Mouse (Mus musculus) limb, embryonic 11.5 days (tissue): ENCODE measurements around the gene Tmem102. TPM values are rescaled to one million over a fixed set of nuclear protein-coding genes. Genes with fewer than 3 reads are reported as not detected.

ENCODE experiments used
- ATAC-seq: fragments of 200-750 bp; cut with Nextera tagmentation; 2 replicates; pipeline ENCODE4 v1.8.0; 2017; ENCODE audit warnings: low read depth; ENCODE audit not compliant: insufficient number of reproducible peaks, low FRiP score, low TSS enrichment
- DNase-seq: peaks from one replicate; pipeline ENCODE4 v3.0.0-alpha.2; 2015; ENCODE audit warnings: low spot score
- H3K27ac ChIP-seq: fragments of 300-500 bp; sonication (generic); replicated peaks from 2 replicates; pipeline ENCODE4 v1.5.1; 2014; ENCODE audit warnings: low read depth, mild to moderate bottlenecking, low read length
- H3K27me3 ChIP-seq: fragments of 300-500 bp; sonication (generic); 2 replicates; pipeline ENCODE4 v1.6.1; 2014; ENCODE audit warnings: mild to moderate bottlenecking, low read length, mixed read lengths; ENCODE audit not compliant: control insufficient read depth, insufficient read depth
- H3K36me3 ChIP-seq: fragments of 300-500 bp; sonication (generic); 2 replicates; pipeline ENCODE4 v1.6.1; 2014; ENCODE audit warnings: mild to moderate bottlenecking, low read length, moderate library complexity, mixed read lengths; ENCODE audit not compliant: control insufficient read depth, insufficient read depth
- H3K4me1 ChIP-seq: fragments of 300-500 bp; sonication (generic); 2 replicates; pipeline ENCODE4 v1.6.1; 2014; ENCODE audit warnings: low read length, mixed read lengths; ENCODE audit not compliant: control insufficient read depth, insufficient read depth
- H3K4me2 ChIP-seq: fragments of 300-500 bp; sonication (generic); 2 replicates; pipeline ENCODE4 v1.6.1; 2014; ENCODE audit warnings: low read depth, mild to moderate bottlenecking, moderate library complexity; ENCODE audit not compliant: severe bottlenecking
- H3K4me3 ChIP-seq: fragments of 300-500 bp; sonication (generic); 2 replicates; pipeline ENCODE4 v1.5.1; 2014; ENCODE audit warnings: low read depth, low read length
- H3K9ac ChIP-seq: fragments of 300-500 bp; sonication (generic); 2 replicates; pipeline ENCODE4 v1.6.1; 2014; ENCODE audit warnings: mild to moderate bottlenecking, low read length
- H3K9me3 ChIP-seq: fragments of 300-500 bp; sonication (generic); 2 replicates; pipeline ENCODE4 v1.6.1; 2016; ENCODE audit warnings: low read length; ENCODE audit not compliant: control insufficient read depth
- WGBS: fragments of 180-500 bp; shearing (Covaris S2); extraction: QIAGEN DNeasy Blood & Tissue Kit; methylation state at CpG from one replicate; pipeline ENCODE4 v1.1.7; 2014; 5-methylcytosine and 5-hydroxymethylcytosine counted together
- polyA plus RNA-seq: library from polyadenylated mRNA; unstranded; fragments of >200 nt; fragmentation: Nextera tagmentation; extraction: Ambion mirVana; gene quantifications from 2 replicates; pipeline ENCODE4 v1.2.1, GENCODE M21; 2014

Tmem102 gene
- polyA plus RNA-seq, 1 experiment from 2014 or later, result 2.0 TPM

DNA sequence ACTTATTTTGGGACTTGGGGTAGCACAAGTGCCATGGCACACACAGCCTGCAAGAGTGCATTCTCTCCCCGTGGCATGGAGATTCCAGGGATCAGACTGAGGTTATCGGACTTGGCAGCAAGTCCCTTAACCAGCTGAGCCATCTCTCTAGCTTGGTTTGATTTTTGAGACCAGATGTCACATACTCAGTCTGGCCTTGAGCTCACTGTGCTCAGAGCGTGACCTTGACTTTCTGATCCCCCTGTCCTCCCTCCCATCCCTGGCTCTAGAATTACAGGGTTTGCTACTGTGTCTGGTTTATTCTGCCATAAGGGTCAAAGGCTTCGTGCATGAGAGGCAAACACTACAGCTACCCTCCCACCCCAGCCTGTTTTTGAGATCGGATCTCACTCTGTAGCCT is 16.0 kb downstream of the Tmem102 start:
- Histone ChIP-seq H3K9ac (no peak overlapping the region), H3K4me3 (no peak overlapping the region), H3K9me3 (no peaks in the 10 kb centered on the region), H3K27ac (no peak overlapping the region), H3K4me1 (no peaks in the 10 kb centered on the region), H3K4me2 (no peak overlapping the region), H3K27me3 (peaks cover 4% of the 10 kb centered on the region; the same call in 1 of the 2 replicates), H3K36me3 (no peaks in the 10 kb centered on the region)
- 61% methylated on average over 5 of the region's 5 CpGs for WGBS
- DNase-seq (no peak), ATAC-seq (no peak)

DNA sequence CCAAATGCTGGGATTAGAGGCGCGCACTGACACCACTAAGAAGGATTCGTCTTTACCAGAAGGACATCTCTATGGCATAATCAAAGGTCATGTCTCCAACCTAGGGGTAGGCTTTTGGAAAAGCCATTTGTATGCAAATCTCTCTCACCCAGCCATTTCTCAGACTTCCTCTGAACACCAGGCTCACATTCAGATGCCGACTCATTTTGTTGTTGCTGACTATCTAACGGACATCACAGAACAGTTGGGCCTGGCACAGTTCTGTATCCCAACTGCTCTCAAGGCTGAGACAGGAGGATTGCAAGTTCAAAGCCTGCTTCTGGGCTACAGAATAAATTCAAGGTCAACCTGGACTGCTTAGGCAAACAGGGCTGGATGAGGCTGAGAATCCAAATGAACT is 18.1 kb downstream of the Tmem102 start:
- Histone ChIP-seq H3K4me2 (no peak overlapping the region), H3K9me3 (no peaks in the 10 kb centered on the region), H3K4me1 (no peaks in the 10 kb centered on the region), H3K4me3 (no peak overlapping the region), H3K27me3 (no peaks in the 10 kb centered on the region), H3K9ac (no peak overlapping the region), H3K27ac (no peak overlapping the region), H3K36me3 (no peaks in the 10 kb centered on the region)
- 92% methylated on average over 5 of the region's 5 CpGs for WGBS
- no peak for DNase-seq
- ATAC-seq, result no peak

DNA sequence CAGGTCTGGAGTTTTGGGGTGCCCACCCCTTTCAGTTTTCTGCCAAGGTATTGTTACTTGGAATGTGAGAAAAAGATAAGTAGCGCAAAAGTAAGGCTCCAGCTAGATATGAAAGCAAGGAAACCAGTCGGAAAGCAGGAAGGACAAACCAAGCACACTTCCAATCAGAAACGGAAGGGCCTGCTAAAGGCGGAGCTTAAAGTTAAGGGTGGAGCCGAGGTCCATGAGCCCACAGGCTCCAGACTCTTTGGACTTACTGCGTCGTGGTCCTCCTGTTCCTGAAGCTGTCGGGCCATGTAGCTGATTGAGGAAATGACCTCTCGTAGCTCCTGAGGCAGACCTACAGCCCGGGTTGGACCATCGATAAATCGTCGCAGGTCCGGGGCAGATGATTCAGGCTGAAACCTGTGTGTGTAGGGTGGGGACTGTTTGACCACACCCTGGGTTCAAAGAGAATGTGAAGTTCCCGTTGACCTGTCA is 20.6 kb downstream of the Tmem102 start:
- no peaks in the 10 kb centered on the region for H3K27me3 ChIP-seq
- H3K4me2 ChIP-seq, result no peak overlapping the region
- no peak overlapping the region for H3K9ac ChIP-seq
- H3K4me3 ChIP-seq, result no peak overlapping the region
- H3K36me3 ChIP-seq, result no peaks in the 10 kb centered on the region
- H3K27ac ChIP-seq, result no peak overlapping the region
- no peak for ATAC-seq
- WGBS, result 37% methylated on average over 15 of the region's 15 CpGs
- DNase-seq, result no peak
- no peaks in the 10 kb centered on the region for H3K4me1 ChIP-seq
- no peaks in the 10 kb centered on the region for H3K9me3 ChIP-seq

DNA sequence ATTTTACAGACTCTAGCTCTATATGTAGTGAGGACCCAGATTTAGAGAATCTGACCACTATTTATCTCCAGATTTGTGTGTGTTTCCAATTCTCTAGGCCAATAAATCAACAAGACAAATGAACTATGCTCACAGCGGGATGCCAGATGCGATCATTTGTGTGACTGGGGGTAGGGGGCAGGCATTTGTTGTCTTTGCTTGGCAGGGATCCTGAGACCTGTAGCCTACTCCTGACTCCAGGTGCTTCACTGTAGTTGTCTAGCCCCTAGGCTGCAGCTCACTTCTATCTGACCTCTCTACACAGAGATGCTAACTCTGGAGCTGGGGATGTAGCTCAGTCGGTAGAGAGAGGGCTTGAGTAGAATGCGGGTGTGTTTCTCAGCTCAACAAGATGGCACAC is 23.6 kb downstream of the Tmem102 start:
- DNase-seq (no peak), ATAC-seq (no peak)
- no peaks in the 10 kb centered on the region for H3K4me1 ChIP-seq
- no peaks in the 10 kb centered on the region for H3K36me3 ChIP-seq
- H3K9ac ChIP-seq, result no peak overlapping the region
- 25% methylated on average over 4 of the region's 4 CpGs for WGBS
- peaks cover 9% of the 10 kb centered on the region; the same call in 1 of the 2 replicates for H3K27me3 ChIP-seq
- no peak overlapping the region for H3K27ac ChIP-seq
- no peak overlapping the region for H3K4me2 ChIP-seq
- no peak overlapping the region for H3K4me3 ChIP-seq
- H3K9me3 ChIP-seq, result no peaks in the 10 kb centered on the region

DNA sequence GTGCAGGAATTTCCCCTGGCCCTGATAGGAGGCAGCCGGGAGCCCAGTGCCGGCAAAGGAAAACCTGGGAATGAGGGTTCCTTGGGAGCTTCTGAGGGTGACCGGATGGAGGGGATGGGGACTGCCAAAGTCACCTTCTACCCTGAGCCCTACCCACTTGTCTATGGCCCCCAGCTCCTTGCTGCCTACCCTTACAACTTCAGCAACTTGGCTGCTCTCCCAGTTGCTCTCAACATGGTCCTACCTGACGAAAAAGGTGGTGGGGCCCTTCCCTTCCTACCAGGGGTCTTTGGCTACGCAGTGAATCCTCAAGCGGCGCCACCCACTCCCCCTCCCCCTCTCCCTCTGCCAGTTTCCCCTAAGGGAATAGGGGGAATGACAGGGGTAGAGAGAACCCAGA is 26.4 kb downstream of the Tmem102 start:
- Histone ChIP-seq H3K4me3 (no peak overlapping the region; the same call in 1 of the 2 replicates), H3K27ac (no peak overlapping the region), H3K27me3 (peaks cover 9% of the 10 kb centered on the region; the same call in 1 of the 2 replicates), H3K4me1 (no peaks in the 10 kb centered on the region), H3K9me3 (no peaks in the 10 kb centered on the region), H3K36me3 (no peaks in the 10 kb centered on the region), H3K9ac (no peak overlapping the region), H3K4me2 (no peak overlapping the region)
- 33% methylated on average over 7 of the region's 7 CpGs for WGBS
- DNase-seq, result no peak
- no peak for ATAC-seq

DNA sequence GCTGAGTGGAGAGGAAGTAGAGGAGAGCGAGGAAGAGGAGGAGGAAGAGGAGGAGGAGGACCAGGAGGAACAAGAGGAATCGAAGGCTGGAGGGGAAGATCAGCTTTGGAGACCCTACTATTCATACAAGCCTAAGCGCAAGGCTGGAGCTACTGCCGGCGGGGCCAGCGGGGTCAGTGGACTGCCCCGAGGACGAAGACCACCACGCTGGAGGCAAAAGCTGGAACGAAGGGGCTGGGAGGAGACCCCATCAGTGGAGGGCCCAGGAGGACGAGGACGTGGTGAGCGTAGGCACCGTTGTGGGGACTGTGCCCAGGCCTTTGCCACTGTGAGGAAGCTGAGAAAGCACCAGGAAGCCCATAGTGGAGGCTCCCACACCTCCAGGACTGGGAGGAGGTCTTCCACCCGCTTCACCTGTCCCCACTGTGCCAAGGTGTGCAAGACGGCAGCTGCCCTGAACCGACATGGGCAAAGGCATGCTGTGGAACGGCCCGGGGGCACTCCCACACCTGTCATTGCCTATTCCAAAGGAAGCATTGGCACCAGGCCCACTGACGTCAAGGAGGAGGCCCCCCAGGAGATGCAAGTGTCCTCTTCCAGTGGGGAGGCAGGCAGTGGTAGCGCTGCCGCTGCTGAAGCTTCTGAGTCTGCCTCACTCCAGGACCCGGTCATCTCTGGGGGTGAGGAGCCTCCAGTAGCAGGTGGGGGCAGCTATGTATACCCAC is 27.0 kb downstream of the Tmem102 start:
- Histone ChIP-seq H3K9me3 (no peaks in the 10 kb centered on the region), H3K4me2 (no peak overlapping the region), H3K4me1 (no peaks in the 10 kb centered on the region), H3K9ac (no peak overlapping the region), H3K27ac (no peak overlapping the region), H3K4me3 (no peak overlapping the region), H3K36me3 (no peaks in the 10 kb centered on the region), H3K27me3 (peaks cover 9% of the 10 kb centered on the region; the same call in 1 of the 2 replicates)
- DNase-seq (no peak), ATAC-seq (no peak)
- 68% methylated on average over 23 of the region's 23 CpGs for WGBS

DNA sequence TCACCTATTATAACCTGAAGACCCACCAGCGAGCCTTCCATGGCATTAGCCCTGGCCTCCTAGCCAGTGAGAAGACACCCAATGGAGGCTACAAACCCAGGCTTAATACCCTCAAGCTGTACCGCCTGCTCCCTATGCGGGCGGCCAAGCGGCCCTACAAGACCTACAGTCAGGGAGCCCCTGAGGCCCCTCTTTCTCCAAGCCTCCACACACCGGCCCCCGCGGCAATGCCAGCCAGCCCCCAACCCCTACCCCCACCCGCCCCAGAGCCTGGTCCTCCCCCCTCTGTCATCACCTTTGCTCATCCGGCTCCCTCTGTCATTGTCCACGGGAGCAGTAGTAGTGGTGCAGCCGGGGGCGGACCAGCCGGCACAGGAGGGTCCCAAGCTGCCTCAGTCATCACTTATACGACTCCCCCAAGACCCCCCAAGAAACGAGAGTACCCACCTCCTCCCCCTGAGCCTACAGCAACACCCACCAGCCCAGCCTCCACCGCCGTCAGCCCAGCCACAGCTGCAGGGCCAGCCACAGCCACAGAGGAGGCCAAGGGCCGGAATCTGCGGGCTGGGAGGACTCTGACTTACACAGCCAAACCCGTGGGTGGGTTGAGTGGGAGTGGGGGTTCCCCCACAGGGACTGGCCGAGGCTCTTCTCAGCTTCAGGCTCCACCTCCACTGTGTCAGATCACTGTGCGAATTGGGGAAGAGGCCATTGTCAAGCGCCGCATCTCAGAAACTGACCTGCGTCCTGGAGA is 27.7 kb downstream of the Tmem102 start:
- ATAC-seq (no peak), DNase-seq (no peak)
- Histone ChIP-seq H3K9me3 (no peaks in the 10 kb centered on the region), H3K36me3 (no peaks in the 10 kb centered on the region), H3K27me3 (peaks cover 9% of the 10 kb centered on the region; the same call in 1 of the 2 replicates), H3K27ac (no peak overlapping the region), H3K4me1 (no peaks in the 10 kb centered on the region), H3K4me3 (no peak overlapping the region), H3K4me2 (no peak overlapping the region), H3K9ac (no peak overlapping the region)
- WGBS, result 66% methylated on average over 26 of the region's 26 CpGs

DNA sequence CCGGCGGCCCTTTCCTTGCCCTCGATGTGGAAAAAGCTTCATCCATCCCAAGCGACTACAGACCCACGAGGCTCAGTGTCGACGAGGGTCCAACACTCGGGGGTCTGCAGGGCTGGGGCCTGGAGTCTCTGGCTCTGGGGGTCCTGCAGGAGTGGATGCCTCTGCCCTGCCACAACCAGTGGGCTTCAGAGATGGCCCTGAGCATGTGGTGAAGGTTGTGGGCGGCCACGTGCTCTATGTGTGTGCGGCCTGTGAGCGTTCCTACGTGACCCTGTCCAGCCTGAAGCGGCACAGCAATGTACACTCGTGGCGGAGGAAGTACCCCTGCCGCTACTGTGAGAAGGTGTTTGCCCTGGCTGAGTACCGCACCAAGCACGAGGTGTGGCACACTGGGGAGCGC is 28.9 kb downstream of the Tmem102 start:
- H3K9me3 ChIP-seq, result no peaks in the 10 kb centered on the region
- H3K9ac ChIP-seq, result no peak overlapping the region
- ATAC-seq (no peak), DNase-seq (no peak)
- no peaks in the 10 kb centered on the region for H3K36me3 ChIP-seq
- no peak overlapping the region for H3K4me2 ChIP-seq
- H3K4me1 ChIP-seq, result no peaks in the 10 kb centered on the region
- H3K27me3 ChIP-seq, result peaks cover 9% of the 10 kb centered on the region; the same call in 1 of the 2 replicates
- WGBS, result 78% methylated on average over 20 of the region's 20 CpGs
- no peak overlapping the region for H3K4me3 ChIP-seq
- H3K27ac ChIP-seq, result no peak overlapping the region
